Mouse (Mus musculus) hindbrain, embryonic 12.5 days (tissue): ENCODE data around the gene Ankfy1. TPM values are rescaled to one million over a fixed set of nuclear protein-coding genes. Genes with fewer than 3 reads are reported as not detected.

Experiments used
- ATAC-seq: fragments of 200-750 bp; cut with Nextera tagmentation; 2 replicates; pipeline ENCODE4 v1.8.0; 2017; ENCODE audit warnings: moderate TSS enrichment; ENCODE audit not compliant: low FRiP score
- H3K27ac ChIP-seq: fragments of 300-500 bp; sonication (generic); 2 replicates; pipeline ENCODE4 v1.5.1; 2016; ENCODE audit warnings: mild to moderate bottlenecking
- H3K27me3 ChIP-seq: fragments of 300-500 bp; sonication (generic); 2 replicates; pipeline ENCODE4 v1.6.1; 2016; ENCODE audit warnings: mild to moderate bottlenecking
- H3K36me3 ChIP-seq: fragments of 300-500 bp; sonication (generic); 2 replicates; pipeline ENCODE4 v1.6.1; 2016; ENCODE audit warnings: mild to moderate bottlenecking
- H3K4me1 ChIP-seq: fragments of 300-500 bp; sonication (generic); 2 replicates; pipeline ENCODE4 v1.6.1; 2016
- H3K4me2 ChIP-seq: fragments of 300-500 bp; sonication (generic); replicated peaks from 2 replicates; pipeline ENCODE4 v1.6.1; 2016; ENCODE audit warnings: mild to moderate bottlenecking
- H3K4me3 ChIP-seq: fragments of 300-500 bp; sonication (generic); 2 replicates; pipeline ENCODE4 v1.5.1; 2016; ENCODE audit warnings: mild to moderate bottlenecking
- H3K9ac ChIP-seq: fragments of 300-500 bp; sonication (generic); 2 replicates; pipeline ENCODE4 v1.6.1; 2016; ENCODE audit warnings: mild to moderate bottlenecking, moderate library complexity
- H3K9me3 ChIP-seq: fragments of 300-500 bp; sonication (generic); replicated peaks from 2 replicates; pipeline ENCODE4 v1.6.1; 2016; ENCODE audit warnings: mild to moderate bottlenecking
- WGBS: fragments of 180-500 bp; shearing (Covaris S2); methylation state at CpG from one replicate; pipeline ENCODE4 v1.1.7; 2016; 5-methylcytosine and 5-hydroxymethylcytosine counted together
- polyA plus RNA-seq: library from polyadenylated mRNA; unstranded; fragments of >200 nt; fragmentation: Nextera tagmentation; extraction: Ambion mirVana; gene quantifications from 2 replicates; pipeline ENCODE4 v1.2.1, GENCODE M21; 2016

Ankfy1 gene
- 33.4 and 35.0 TPM in 2 replicates for polyA plus RNA-seq

- peak within 1 kb of the TSS; percentile 75 for H3K9ac ChIP-seq
- no peaks in the 10 kb centered on the region for H3K9me3 ChIP-seq
- H3K4me2 ChIP-seq: peak within 1 kb of the TSS; percentile 68
- peak; percentile 98 for ATAC-seq
- 1% methylated on average over 56 of the region's 56 CpGs for WGBS
- H3K27ac ChIP-seq: peak within 1 kb of the TSS; percentile 88
- H3K4me1 ChIP-seq: peaks cover 20% of the 10 kb centered on the region
- no peaks in the 10 kb centered on the region for H3K27me3 ChIP-seq
- peaks cover 3% of the 10 kb centered on the region; the same call in 1 of the 2 replicates for H3K36me3 ChIP-seq
- H3K4me3 ChIP-seq: peak within 1 kb of the TSS; percentile 78
Measured at GRCm38 (mm10) chr11:72689551-72690510, at the start of gene Ankfy1. Ankfy1 (plus strand) TSS chr11:72690006.

- Histone ChIP-seq H3K4me3 (no peak overlapping the region), H3K4me2 (no peak overlapping the region), H3K9ac (no peak overlapping the region), H3K4me1 (0 out of 2 replicates have a peak, but pooled peaks cover 3% of the 10 kb centered on the region), H3K27ac (no peak overlapping the region), H3K9me3 (no peaks in the 10 kb centered on the region), H3K27me3 (no peaks in the 10 kb centered on the region), H3K36me3 (no peaks in the 10 kb centered on the region)
- WGBS: 34% methylated on average over 4 of the region's 4 CpGs
- ATAC-seq: no peak
Measured at GRCm38 (mm10) chr11:72642730-72643129, 47.1 kb upstream of the Ankfy1 start.

- ATAC-seq: no peak
- Histone ChIP-seq H3K9me3 (no peaks in the 10 kb centered on the region), H3K27me3 (no peaks in the 10 kb centered on the region), H3K9ac (no peak overlapping the region), H3K4me1 (0 out of 2 replicates have a peak, but pooled peaks cover 3% of the 10 kb centered on the region), H3K36me3 (no peaks in the 10 kb centered on the region), H3K4me3 (no peak overlapping the region), H3K27ac (no peak overlapping the region), H3K4me2 (no peak overlapping the region)
- 93% methylated on average over 5 of the region's 5 CpGs for WGBS
Measured at GRCm38 (mm10) chr11:72645386-72645785, 44.4 kb upstream of the Ankfy1 start.

- no peaks in the 10 kb centered on the region for H3K9me3 ChIP-seq
- H3K4me1 ChIP-seq: no peaks in the 10 kb centered on the region
- no peak for ATAC-seq
- H3K27ac ChIP-seq: no peak overlapping the region
- no peaks in the 10 kb centered on the region for H3K36me3 ChIP-seq
- no peak overlapping the region for H3K9ac ChIP-seq
- H3K4me2 ChIP-seq: no peak overlapping the region
- H3K27me3 ChIP-seq: no peaks in the 10 kb centered on the region
- no peak overlapping the region for H3K4me3 ChIP-seq
- WGBS: 86% methylated on average over 2 of the region's 2 CpGs
Measured at GRCm38 (mm10) chr11:72650347-72650746, 39.5 kb upstream of the Ankfy1 start.

GRCm38 (mm10) chr11:72659918-72660317, 29.9 kb upstream of the Ankfy1 start:
- Histone ChIP-seq H3K27me3 (no peaks in the 10 kb centered on the region), H3K9ac (no peak overlapping the region), H3K27ac (no peak overlapping the region), H3K4me2 (no peak overlapping the region), H3K9me3 (no peaks in the 10 kb centered on the region), H3K4me3 (no peak overlapping the region), H3K36me3 (no peaks in the 10 kb centered on the region), H3K4me1 (no peaks in the 10 kb centered on the region)
- no peak for ATAC-seq

GRCm38 (mm10) chr11:72660359-72660758, 29.4 kb upstream of the Ankfy1 start:
- no peak overlapping the region for H3K27ac ChIP-seq
- H3K4me3 ChIP-seq: no peak overlapping the region
- ATAC-seq: no peak
- no peaks in the 10 kb centered on the region for H3K4me1 ChIP-seq
- H3K36me3 ChIP-seq: no peaks in the 10 kb centered on the region
- H3K9ac ChIP-seq: no peak overlapping the region
- H3K4me2 ChIP-seq: no peak overlapping the region
- H3K9me3 ChIP-seq: no peaks in the 10 kb centered on the region
- no peaks in the 10 kb centered on the region for H3K27me3 ChIP-seq
- WGBS: 100% methylated on average over 1 of the region's 1 CpGs

- WGBS: 97% methylated on average over 4 of the region's 4 CpGs
Measured at GRCm38 (mm10) chr11:72664641-72665040, 25.2 kb upstream of the Ankfy1 start.

GRCm38 (mm10) chr11:72670634-72671033, 19.2 kb upstream of the Ankfy1 start:
- Histone ChIP-seq H3K9ac (no peak overlapping the region), H3K4me1 (no peaks in the 10 kb centered on the region), H3K9me3 (no peaks in the 10 kb centered on the region), H3K4me2 (no peak overlapping the region), H3K27me3 (no peaks in the 10 kb centered on the region), H3K36me3 (no peaks in the 10 kb centered on the region), H3K4me3 (no peak overlapping the region), H3K27ac (no peak overlapping the region)
- no peak for ATAC-seq

More at GRCm38 (mm10) chr11:72664641-72665040, 25.2 kb upstream of the Ankfy1 start:
- H3K9ac ChIP-seq: no peak overlapping the region
- no peaks in the 10 kb centered on the region for H3K27me3 ChIP-seq
- no peak overlapping the region for H3K4me3 ChIP-seq
- H3K36me3 ChIP-seq: no peaks in the 10 kb centered on the region
- no peaks in the 10 kb centered on the region for H3K9me3 ChIP-seq
- H3K4me1 ChIP-seq: no peaks in the 10 kb centered on the region
- no peak overlapping the region for H3K27ac ChIP-seq
- H3K4me2 ChIP-seq: no peak overlapping the region
- no peak for ATAC-seq

- Histone ChIP-seq H3K9ac (no peak overlapping the region), H3K4me1 (no peaks in the 10 kb centered on the region), H3K36me3 (no peaks in the 10 kb centered on the region), H3K27ac (no peak overlapping the region), H3K4me3 (no peak overlapping the region), H3K27me3 (no peaks in the 10 kb centered on the region), H3K4me2 (no peak overlapping the region), H3K9me3 (no peaks in the 10 kb centered on the region)
- WGBS: 84% methylated on average over 6 of the region's 6 CpGs
- no peak for ATAC-seq
Measured at GRCm38 (mm10) chr11:72671294-72671988, 18.4 kb upstream of the Ankfy1 start.

GRCm38 (mm10) chr11:72672438-72672837, 17.4 kb upstream of the Ankfy1 start:
- no peak overlapping the region for H3K9ac ChIP-seq
- no peaks in the 10 kb centered on the region for H3K4me1 ChIP-seq
- H3K36me3 ChIP-seq: no peaks in the 10 kb centered on the region
- H3K4me3 ChIP-seq: no peak overlapping the region
- no peak overlapping the region for H3K4me2 ChIP-seq
- ATAC-seq: no peak
- no peak overlapping the region for H3K27ac ChIP-seq
- H3K9me3 ChIP-seq: no peaks in the 10 kb centered on the region
- H3K27me3 ChIP-seq: no peaks in the 10 kb centered on the region
- 92% methylated on average over 1 of the region's 1 CpGs for WGBS

GRCm38 (mm10) chr11:72675280-72675679, 14.5 kb upstream of the Ankfy1 start:
- H3K4me2 ChIP-seq: no peak overlapping the region
- H3K27me3 ChIP-seq: no peaks in the 10 kb centered on the region
- H3K9ac ChIP-seq: no peak overlapping the region
- 76% methylated on average over 2 of the region's 2 CpGs for WGBS
- no peaks in the 10 kb centered on the region for H3K36me3 ChIP-seq
- no peak for ATAC-seq
- no peak overlapping the region for H3K27ac ChIP-seq
- no peaks in the 10 kb centered on the region for H3K9me3 ChIP-seq
- H3K4me3 ChIP-seq: no peak overlapping the region
- no peaks in the 10 kb centered on the region for H3K4me1 ChIP-seq

GRCm38 (mm10) chr11:72680726-72681125, 9.1 kb upstream of the Ankfy1 start:
- Histone ChIP-seq H3K4me1 (no peaks in the 10 kb centered on the region), H3K4me2 (no peak overlapping the region), H3K9me3 (no peaks in the 10 kb centered on the region), H3K27me3 (no peaks in the 10 kb centered on the region), H3K36me3 (peaks cover 9% of the 10 kb centered on the region; the same call in 1 of the 2 replicates), H3K27ac (no peak overlapping the region), H3K4me3 (no peak overlapping the region), H3K9ac (no peak overlapping the region)
- ATAC-seq: no peak
